Mouse (Mus musculus): ENCODE measurements around the gene Als2cr12.

Als2cr12 gene

DNA sequence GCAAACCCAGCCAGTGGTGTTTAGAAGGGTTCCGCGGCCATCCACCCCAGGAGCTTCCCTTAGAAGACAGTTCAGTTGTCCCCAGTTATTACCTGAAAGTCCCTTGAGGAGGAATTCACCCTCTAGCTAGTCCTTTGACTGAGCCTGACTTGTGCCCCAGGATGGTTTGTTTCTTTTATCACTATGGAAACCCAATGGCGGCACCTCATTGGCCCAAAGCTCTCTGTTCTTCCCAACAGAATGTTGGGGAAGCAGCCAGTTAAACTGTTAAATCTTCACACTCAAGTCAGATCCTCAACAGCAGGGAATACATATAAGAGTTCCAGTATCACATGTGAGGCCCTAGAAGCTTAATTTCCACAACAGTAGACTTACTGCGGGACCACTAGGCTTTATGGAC, at the start of gene Als2cr12:
Gene Als2cr12 (minus strand): TSS at position 180 of the 400 bp plus-strand sequence.
- DNase-seq (ENCODE audit: low read depth, low spot score): peak; percentile 55

DNA sequence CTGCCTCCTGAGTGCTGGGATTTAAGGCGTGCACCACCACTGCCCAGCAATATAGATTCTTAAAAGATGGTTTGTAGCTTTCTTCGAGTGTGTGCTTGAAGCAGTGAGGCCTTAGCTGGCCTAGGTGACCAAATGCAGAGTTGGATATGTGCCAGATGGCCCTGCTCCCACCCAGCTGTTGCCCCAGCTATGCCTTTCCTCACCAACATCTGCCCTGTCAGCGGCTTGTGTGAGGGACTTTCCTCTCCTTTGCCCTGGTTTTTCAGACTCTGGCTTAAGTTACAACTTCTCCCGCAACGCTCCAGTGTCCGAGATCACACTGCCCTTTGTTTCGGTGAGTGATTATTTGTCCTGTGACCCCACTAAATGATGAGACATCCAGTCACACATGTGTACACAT, 48.9 kb upstream of the Als2cr12 start:
- no peak for DNase-seq (ENCODE audit: low read depth, low spot score)

DNA sequence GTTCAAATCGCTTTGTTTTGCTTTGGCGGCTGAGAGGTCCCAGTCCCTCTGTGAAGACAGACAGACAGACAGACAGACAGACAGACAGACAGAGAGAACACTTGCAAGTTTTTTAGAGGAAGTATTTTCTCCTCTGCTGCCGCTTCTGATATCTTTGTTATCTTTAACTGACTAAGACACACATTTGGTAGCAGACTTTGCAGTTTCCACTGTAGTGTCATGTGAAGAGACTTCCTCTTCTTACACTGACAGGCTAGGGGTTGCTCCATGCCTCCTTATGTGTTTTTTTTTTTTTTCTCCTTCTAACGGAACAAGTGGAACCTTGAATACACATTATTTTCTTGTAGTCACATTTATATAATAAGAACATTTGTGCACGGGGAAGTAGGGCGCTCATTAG, 47.5 kb upstream of the Als2cr12 start:
- no peak for DNase-seq (ENCODE audit: low read depth, low spot score)

DNA sequence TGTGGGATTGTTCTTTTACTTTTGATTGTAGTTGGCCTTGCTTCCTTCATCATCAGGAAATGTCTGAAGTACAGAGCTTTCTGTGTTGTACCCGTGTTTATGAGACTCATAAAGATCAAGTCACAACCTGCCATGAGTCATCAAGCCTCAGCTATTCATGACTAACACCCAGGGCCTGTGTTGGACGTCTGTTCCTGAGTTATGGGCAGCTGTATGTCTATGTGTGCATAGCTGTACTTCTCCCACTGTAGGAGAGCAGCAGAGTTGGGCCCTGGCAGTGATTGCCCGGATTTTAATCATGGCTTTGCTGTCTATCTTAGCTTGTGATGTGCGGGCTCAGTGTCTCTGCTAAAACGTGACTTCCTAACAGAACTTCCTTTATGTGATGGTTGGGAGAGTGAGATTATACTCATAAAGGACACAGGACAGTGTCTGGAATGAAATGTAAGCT, 46.8 kb upstream of the Als2cr12 start:
- no peak for DNase-seq (ENCODE audit: low read depth, low spot score)

DNA sequence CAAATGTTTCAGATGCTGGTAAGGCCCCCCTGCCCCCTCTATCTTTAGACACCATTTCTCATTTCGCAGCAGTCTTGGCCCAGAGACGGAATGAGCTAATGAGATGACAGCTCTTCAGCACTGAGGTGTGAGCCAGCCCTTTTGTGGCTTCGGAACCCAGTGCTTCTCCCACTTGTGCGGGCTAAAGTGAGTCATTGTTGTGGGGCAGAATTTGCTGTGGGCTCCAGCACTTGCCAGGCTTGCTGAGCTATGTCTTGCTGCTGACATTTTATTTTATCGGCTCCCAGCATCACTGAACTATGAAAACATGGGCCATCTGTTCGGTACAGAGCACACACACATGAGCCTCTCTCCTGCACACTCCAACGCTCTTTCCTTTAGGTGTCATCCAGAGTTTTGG, 43.7 kb upstream of the Als2cr12 start:
- no peak for DNase-seq (ENCODE audit: low read depth, low spot score)

DNA sequence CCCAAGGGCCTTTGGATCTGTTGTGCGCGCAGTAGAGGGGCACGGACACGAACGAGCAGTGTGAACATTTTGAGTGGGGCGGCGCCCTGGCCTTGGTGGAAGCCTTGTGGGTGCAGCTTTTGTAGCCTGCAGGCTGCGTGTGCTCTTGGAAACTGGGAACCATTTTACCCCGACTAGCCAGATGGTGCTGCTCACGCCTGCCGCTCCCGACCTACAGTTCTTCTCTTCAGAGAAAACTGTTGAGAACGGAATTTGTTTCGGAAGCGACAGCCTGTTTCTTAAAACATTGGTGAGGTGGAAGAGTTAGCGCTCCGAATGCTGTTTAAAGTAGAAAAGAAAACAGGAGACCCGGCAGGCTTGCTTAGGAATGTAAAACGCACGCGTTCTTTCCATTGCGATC, 41.2 kb upstream of the Als2cr12 start:
- DNase-seq (ENCODE audit: low read depth, low spot score): peak; percentile 39

- no peak for DNase-seq (ENCODE audit: low read depth, low spot score)
Measured at GRCm38 (mm10) chr1:58735962-58736361, 40.2 kb upstream of the Als2cr12 start.

DNA sequence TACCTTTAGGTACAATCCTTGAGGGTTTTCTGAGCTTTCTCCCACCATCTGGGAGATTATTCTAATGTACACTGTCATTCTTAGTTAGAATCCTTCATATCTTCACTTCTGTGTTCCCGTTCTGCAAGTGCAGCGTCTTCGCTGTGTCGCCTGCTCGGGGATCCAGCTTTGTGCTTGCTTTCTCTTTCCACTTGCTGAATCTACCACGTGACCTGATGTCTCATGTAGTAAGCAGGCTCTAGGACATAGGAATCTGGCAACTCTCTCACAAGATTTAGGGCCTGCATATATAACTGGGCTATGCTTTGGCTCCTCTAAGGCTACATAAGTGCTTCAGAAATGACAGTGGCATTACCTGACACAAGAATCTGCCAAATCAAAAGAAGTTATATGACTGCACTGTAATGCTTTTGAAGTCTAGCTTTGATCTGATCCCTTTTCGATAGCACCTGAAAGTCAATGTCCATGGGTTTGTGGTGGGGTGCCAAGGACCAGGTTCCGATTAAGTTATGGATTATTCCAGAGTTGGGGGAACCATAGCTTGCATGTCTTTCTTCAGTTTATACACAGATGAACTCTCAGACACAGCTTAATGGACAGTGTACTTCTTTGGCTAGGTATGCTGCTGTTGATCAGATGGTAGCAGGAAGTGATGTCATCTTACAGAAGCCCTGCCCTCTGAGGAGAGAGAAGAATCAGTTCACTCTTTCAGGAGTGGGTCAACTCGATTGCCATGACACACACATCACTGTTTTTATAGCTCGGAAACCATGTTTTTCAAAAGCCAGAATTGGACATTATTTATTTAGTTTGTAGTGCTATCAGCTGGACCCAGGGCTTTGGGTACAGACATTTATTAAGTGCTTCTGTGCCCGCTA, 38.5 kb upstream of the Als2cr12 start:
- no peak for DNase-seq (ENCODE audit: low read depth, low spot score)

GRCm38 (mm10) chr1:58733636-58734035, 37.8 kb upstream of the Als2cr12 start:
- DNase-seq (ENCODE audit: low read depth, low spot score): no peak

DNA sequence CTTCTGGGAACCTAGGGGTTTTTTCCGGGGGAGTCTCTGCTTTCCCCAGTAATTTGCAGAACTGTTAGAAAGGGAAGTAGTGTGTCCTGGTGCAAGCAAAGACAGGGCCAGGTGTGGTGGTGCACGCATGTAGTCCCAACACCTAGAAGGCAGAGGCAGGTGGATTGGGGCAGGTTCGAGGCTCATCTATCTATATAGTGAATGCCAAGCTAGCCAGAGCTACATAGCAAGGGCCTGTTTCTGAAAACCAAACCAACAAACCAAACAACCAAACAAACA, 32.7 kb upstream of the Als2cr12 start:
- DNase-seq (ENCODE audit: low read depth, low spot score): no peak

GRCm38 (mm10) chr1:58727747-58728589, 32.2 kb upstream of the Als2cr12 start:
- DNase-seq (ENCODE audit: low read depth, low spot score): no peak

DNA sequence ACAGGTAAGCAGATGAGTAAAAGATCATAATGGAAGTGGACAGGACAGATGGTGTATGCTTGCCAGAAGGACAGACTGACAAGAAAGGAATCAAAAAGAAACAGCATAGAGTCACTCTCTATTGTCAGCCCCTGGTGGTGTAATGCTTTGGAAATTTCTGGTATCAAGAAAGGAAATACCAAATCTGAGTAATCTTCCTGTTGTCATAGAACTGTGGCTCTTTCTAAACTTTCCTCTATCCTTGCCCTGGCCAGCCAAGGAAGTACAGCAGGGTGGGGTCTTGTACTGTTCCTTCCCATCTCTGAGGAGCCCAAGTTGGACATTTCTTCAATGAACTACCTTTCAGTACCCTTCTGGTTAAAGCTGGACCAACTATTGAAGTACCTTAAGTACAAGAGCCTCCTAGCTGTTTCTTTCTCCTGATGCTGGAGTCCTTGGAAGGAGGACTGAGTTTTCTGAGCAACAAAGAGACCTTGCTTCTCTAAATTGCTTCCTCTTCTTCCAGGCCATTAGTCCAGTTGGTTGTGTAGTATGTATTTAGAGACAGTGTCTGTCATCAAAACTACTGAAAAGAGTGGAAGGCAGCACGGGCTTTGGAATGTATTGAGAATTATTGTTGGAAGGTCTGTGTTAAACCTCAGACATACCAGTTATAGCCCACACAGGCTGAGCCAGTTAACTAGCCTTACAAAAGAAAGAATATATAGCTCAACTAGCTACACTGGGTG, 31.4 kb upstream of the Als2cr12 start:
- no peak for DNase-seq (ENCODE audit: low read depth, low spot score)

DNA sequence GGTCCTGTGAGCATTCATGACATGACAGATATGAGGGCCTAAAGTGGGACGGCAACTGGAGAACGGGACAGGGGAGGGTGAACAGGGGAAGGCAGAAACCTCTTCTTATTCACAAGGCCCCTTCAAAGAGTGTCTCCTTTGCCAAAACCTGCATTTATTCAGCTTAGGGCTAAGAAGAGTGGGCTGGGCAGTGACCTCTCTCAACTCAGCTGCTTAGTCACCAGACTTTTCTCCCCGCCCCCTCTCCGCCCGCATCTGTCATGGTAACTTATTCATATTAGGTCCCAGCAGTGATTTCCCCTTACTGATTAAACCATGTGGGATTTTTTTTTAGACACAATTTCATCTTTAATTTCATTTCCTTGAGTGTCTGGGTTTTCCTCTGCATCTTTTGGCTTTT, 30.0 kb upstream of the Als2cr12 start:
- no peak for DNase-seq (ENCODE audit: low read depth, low spot score)

GRCm38 (mm10) chr1:58725095-58725494, 29.3 kb upstream of the Als2cr12 start:
- DNase-seq (ENCODE audit: low read depth, low spot score): no peak

DNA sequence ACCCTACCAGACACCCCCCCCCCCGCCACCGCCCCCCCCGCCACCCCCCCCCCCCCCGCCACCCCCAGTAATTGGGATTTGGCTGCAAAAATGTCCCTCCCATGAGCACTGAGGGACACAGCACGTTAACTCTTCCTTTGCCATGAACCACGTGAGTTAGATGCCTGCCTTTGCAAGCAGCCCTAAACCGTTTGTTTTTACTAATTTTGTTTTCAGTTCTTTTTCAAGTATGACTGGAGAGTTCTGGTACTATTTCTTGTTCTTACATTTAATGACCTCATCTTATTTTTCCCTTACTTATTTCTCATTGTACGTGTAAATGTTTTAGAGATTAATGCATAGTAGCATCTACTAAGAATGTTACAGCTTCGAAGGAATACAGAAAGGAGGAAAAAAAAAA, 28.7 kb upstream of the Als2cr12 start:
- DNase-seq (ENCODE audit: low read depth, low spot score): no peak

DNA sequence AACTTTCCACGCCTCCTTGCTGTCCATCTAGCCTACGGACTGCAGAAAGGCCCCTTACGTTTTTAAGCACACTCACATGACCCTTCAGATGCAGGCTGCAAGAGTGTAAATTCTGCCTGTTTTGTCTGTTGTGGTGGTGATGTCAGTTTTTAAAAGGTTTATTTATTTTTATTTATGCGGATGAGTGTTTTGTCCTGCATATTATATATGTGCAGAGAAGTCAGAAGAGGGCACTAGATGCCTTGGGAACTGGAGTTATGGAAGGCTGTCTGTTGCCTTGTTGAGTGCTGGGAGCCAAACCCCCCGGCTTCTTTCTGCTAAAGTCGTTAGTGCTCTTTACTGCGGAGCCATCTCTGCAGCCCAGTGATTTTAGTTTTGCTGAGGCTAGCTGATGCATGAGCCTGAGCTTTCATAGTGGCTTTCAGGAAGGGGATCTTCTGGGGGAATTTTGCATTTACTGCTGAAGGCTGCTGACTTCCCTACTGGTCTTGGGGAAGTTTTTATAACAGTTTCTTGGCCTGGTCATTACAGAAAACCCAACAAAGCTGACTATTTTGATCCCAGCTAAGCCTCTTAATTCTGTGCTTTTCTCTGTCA, 28.1 kb upstream of the Als2cr12 start:
- no peak for DNase-seq (ENCODE audit: low read depth, low spot score)

DNA sequence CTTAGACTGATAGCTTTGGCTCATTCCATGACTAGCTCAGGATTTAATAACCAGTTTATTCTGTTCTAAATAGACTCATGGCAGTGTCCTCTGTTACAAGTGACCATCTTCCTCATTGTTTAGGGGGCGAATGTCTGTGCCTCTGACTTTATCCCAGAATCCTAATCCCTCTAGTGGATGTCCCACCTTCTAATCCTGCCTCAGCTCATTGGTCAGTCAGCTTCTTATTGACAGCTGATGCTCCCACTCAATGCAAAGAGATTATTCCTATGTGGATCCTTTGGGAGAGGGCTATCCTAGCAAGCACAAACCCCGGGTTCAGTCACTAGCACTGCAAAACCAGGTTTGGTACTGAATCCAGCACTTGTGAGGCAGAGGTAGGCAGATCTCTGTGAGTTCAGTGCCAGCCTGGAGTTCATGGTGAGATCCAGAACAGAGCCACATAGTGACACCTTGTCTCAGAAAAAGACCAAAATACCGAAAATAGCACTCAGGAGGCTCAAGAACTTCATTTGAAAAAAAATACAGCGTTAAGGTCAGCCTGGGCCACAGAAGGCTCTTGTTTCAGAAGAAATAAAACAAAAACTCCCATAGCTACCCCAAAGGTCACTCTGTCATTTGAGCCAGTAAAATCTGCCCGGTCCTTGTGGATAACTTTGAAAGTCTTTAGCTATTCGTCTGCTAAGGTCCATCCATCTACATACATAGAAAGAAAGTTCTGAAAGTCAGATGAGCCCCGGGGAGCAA, 27.4 kb upstream of the Als2cr12 start:
- no peak for DNase-seq (ENCODE audit: low read depth, low spot score)

DNA sequence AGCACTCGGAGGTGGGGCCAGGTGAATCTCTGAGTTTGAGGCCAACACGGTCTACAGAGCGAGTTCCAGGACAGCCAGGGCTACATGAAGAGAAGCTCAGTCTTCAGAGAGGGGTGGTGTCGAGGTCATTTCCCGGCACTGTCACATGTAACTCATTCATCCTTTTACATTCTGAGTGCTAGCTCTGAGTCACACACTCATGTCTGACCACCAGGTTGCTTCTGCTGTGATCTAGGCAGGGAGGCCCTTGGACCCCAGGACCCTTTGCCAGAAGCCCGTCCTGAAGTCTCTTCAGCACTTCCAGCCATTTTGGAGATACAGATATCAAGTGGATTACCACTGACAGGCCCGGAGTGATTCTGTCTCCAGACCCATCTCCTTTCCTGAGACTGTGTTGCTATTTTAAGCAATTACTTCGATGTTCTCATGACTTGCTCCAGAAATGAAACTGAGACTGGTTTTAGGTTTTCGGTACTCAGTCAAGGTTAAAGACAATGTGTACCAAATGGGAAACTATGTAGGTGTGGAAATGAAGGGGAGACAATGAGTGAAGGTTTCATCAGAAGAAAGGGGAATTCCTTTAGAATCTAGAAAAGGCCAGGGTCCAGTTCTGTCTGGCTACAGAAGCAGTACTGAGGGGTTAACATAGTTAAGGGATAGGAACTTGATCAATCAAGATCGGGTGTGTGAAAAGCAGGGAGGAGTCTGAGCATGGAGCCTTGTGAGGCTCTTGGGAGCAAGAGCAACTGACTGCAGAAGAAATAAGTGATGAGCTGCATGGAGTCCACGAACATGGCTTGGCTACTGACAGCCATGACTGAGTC, 26.5 kb upstream of the Als2cr12 start:
- no peak for DNase-seq (ENCODE audit: low read depth, low spot score)

- no peak for DNase-seq (ENCODE audit: low read depth, low spot score)
Measured at GRCm38 (mm10) chr1:58720988-58721387, 25.2 kb upstream of the Als2cr12 start.

- DNase-seq (ENCODE audit: low read depth, low spot score): no peak
Measured at GRCm38 (mm10) chr1:58720090-58720489, 24.3 kb upstream of the Als2cr12 start.

Data from R1 (cell line).